Mouse (Mus musculus) CH12.LX (cell line): Measurements from ENCODE around the gene Slc47a1. TPM values are rescaled to one million over a fixed set of nuclear protein-coding genes. Genes with fewer than 3 reads are reported as not detected.
A peak's percentile ranks its signal among the peaks of the same experiment; 100 is the strongest.

Experiments
- DNase-seq: peaks from one replicate; pipeline ENCODE4 v3.0.0-alpha.2; 2013; ENCODE audit errors: extremely low read depth
- H3K27ac ChIP-seq: 2 replicates; pipeline ENCODE4 v1.5.1; 2012; ENCODE audit warnings: low read depth, mild to moderate bottlenecking, control low read depth, moderate library complexity; ENCODE audit not compliant: insufficient read depth
- H3K27me3 ChIP-seq: replicated peaks from 2 replicates; pipeline ENCODE3; 2012; ENCODE audit warnings: inconsistent platforms
- H3K36me3 ChIP-seq, 2 experiments: replicated peaks in 1 of 2; 2 replicates each; pipeline versions ENCODE3 to v1.6.1; 2012; ENCODE audit warnings: inconsistent platforms in 1 of 2, low read length in 1 of 2, mild to moderate bottlenecking in 1 of 2, mixed read lengths in 1 of 2, moderate library complexity in 1 of 2; ENCODE audit not compliant: control insufficient read depth in 1 of 2, insufficient read depth in 1 of 2
- H3K4me1 ChIP-seq, 2 experiments: 2 replicates each; pipeline ENCODE4 v1.6.1; 2012; ENCODE audit warnings: inconsistent platforms in 1 of 2, moderate library complexity in 1 of 2; ENCODE audit not compliant: insufficient read depth in 2 of 2, control insufficient read depth in 1 of 2
- H3K4me2 ChIP-seq: 2 replicates; pipeline ENCODE4 v1.6.1; 2012; ENCODE audit warnings: low read depth, mild to moderate bottlenecking, control low read depth; ENCODE audit not compliant: poor library complexity, insufficient read depth, severe bottlenecking
- H3K4me3 ChIP-seq, 3 experiments: fragments of 150-350 bp in 1 of 3; sonication (generic) in 1 of 3; replicated peaks in 1 of 3; 2 replicates each; pipeline versions ENCODE3 to v1.5.1; 2011 to 2012; ENCODE audit warnings: low read depth in 2 of 3, low read length in 2 of 3, mild to moderate bottlenecking in 2 of 3, moderate library complexity in 2 of 3, control low read depth in 1 of 3, improper control_type of control experiment in 1 of 3, inconsistent platforms in 1 of 3, mixed read lengths in 1 of 3; ENCODE audit not compliant: poor library complexity in 1 of 3
- H3K79me2 ChIP-seq: replicated peaks from 2 replicates; pipeline ENCODE4 v1.6.1; 2012; ENCODE audit warnings: mild to moderate bottlenecking, moderate library complexity; ENCODE audit not compliant: control insufficient read depth, poor library complexity, insufficient read depth, severe bottlenecking; ENCODE audit errors: extremely low read depth
- H3K9ac ChIP-seq: 2 replicates; pipeline ENCODE4 v1.6.1; 2012; ENCODE audit warnings: low read depth, mild to moderate bottlenecking, control low read depth, moderate library complexity; ENCODE audit not compliant: insufficient read depth
- H3K9me3 ChIP-seq: replicated peaks from 2 replicates; pipeline ENCODE3; 2012; ENCODE audit warnings: low read length, inconsistent platforms, mixed read lengths
- BHLHE40 ChIP-seq: IDR thresholded peaks from 2 replicates; pipeline ENCODE4 v1.6.1; 2011; ENCODE audit warnings: mild to moderate bottlenecking, low read depth, low read length, improper control_type of control experiment
- CHD1 ChIP-seq: IDR thresholded peaks from 2 replicates; pipeline ENCODE4 v1.6.1; 2012; ENCODE audit warnings: low read depth, low read length, improper control_type of control experiment, inconsistent platforms
- CHD2 ChIP-seq: IDR thresholded peaks from 2 replicates; pipeline ENCODE4 v1.6.1; 2011; ENCODE audit warnings: low read length, improper control_type of control experiment
- CTCF ChIP-seq, 2 experiments: IDR thresholded peaks in 1 of 2; conservative IDR thresholded peaks in 1 of 2; 2 replicates each; pipeline ENCODE4 v1.5.1; 2011 to 2012; ENCODE audit warnings: low read depth in 2 of 2, low read length in 2 of 2, improper control_type of control experiment in 1 of 2, inconsistent platforms in 1 of 2, mild to moderate bottlenecking in 1 of 2, moderate library complexity in 1 of 2
- E2F4 ChIP-seq: IDR thresholded peaks from 2 replicates; pipeline ENCODE4 v1.6.1; 2011; ENCODE audit warnings: low read depth, low read length, improper control_type of control experiment; ENCODE audit not compliant: insufficient replicate concordance
- ELF1 ChIP-seq: IDR thresholded peaks from 2 replicates; pipeline ENCODE4 v1.6.1; 2014; ENCODE audit warnings: low read depth, mild to moderate bottlenecking, inconsistent platforms, low read length, improper control_type of control experiment
- EP300 ChIP-seq: IDR thresholded peaks from 2 replicates; pipeline ENCODE4 v1.6.1; 2011; ENCODE audit warnings: low read length, improper control_type of control experiment
- ETS1 ChIP-seq: conservative IDR thresholded peaks from 2 replicates; pipeline ENCODE4 v1.6.1; 2012; ENCODE audit warnings: low read depth, mild to moderate bottlenecking, inconsistent platforms, low read length, improper control_type of control experiment, moderate library complexity
- HCFC1 ChIP-seq: IDR thresholded peaks from 2 replicates; pipeline ENCODE4 v1.6.1; 2012; ENCODE audit warnings: low read depth, mild to moderate bottlenecking, inconsistent platforms, low read length, improper control_type of control experiment
- IRF4 ChIP-seq: IDR thresholded peaks from 2 replicates; pipeline ENCODE4 v1.6.1; 2014; ENCODE audit warnings: low read depth, mild to moderate bottlenecking, inconsistent platforms, low read length, improper control_type of control experiment
- JUN ChIP-seq: IDR thresholded peaks from 2 replicates; pipeline ENCODE4 v1.6.1; 2011; ENCODE audit warnings: low read depth, mild to moderate bottlenecking, low read length, improper control_type of control experiment, moderate library complexity; ENCODE audit not compliant: insufficient read depth
- JUND ChIP-seq: conservative IDR thresholded peaks from 2 replicates; pipeline ENCODE4 v1.6.1; 2011; ENCODE audit warnings: low read depth, low read length, improper control_type of control experiment
- KAT2A ChIP-seq: IDR thresholded peaks from 2 replicates; pipeline ENCODE4 v1.6.1; 2012; ENCODE audit warnings: low read length, improper control_type of control experiment, inconsistent platforms; ENCODE audit not compliant: insufficient replicate concordance
- MAFK ChIP-seq: IDR thresholded peaks from 2 replicates; pipeline ENCODE4 v1.6.1; 2011; ENCODE audit warnings: low read length, improper control_type of control experiment; ENCODE audit not compliant: insufficient replicate concordance
- MAX ChIP-seq: IDR thresholded peaks from 2 replicates; pipeline ENCODE4 v1.6.1; 2011; ENCODE audit warnings: low read length, improper control_type of control experiment
- MAZ ChIP-seq: IDR thresholded peaks from 2 replicates; pipeline ENCODE4 v1.6.1; 2012; ENCODE audit warnings: low read depth, mild to moderate bottlenecking, inconsistent platforms, low read length, improper control_type of control experiment, moderate library complexity
- MEF2A ChIP-seq: IDR thresholded peaks from 2 replicates; pipeline ENCODE4 v1.6.1; 2014; ENCODE audit warnings: low read depth, mild to moderate bottlenecking, inconsistent platforms, low read length, improper control_type of control experiment, borderline replicate concordance
- MXI1 ChIP-seq: IDR thresholded peaks from 2 replicates; pipeline ENCODE4 v1.6.1; 2011; ENCODE audit warnings: mild to moderate bottlenecking, low read depth, low read length, improper control_type of control experiment
- MYC ChIP-seq: IDR thresholded peaks from 2 replicates; pipeline ENCODE4 v1.6.1; 2011; ENCODE audit warnings: low read depth, mild to moderate bottlenecking, improper control_type of control experiment, low read length
- NELFE ChIP-seq: IDR thresholded peaks from 2 replicates; pipeline ENCODE4 v1.6.1; 2011; ENCODE audit warnings: low read depth, low read length, improper control_type of control experiment
- NRF1 ChIP-seq: IDR thresholded peaks from 2 replicates; pipeline ENCODE4 v1.6.1; 2014; ENCODE audit warnings: low read depth, mild to moderate bottlenecking, inconsistent platforms, low read length, improper control_type of control experiment, moderate library complexity
- PAX5 ChIP-seq: IDR thresholded peaks from 2 replicates; pipeline ENCODE4 v1.6.1; 2012; ENCODE audit warnings: low read length, inconsistent platforms, mixed read lengths
- POLR2A ChIP-seq: IDR thresholded peaks from 2 replicates; pipeline ENCODE4 v1.6.1; 2011; ENCODE audit warnings: low read depth, mild to moderate bottlenecking, improper control_type of control experiment, low read length
- POLR2AphosphoS2 ChIP-seq: IDR thresholded peaks from 2 replicates; pipeline ENCODE4 v1.6.1; 2011; ENCODE audit warnings: low read depth, low read length, improper control_type of control experiment
- RAD21 ChIP-seq: IDR thresholded peaks from 2 replicates; pipeline ENCODE4 v1.6.1; 2011; ENCODE audit warnings: low read depth, mild to moderate bottlenecking, low read length, improper control_type of control experiment, moderate library complexity
- RCOR1 ChIP-seq: conservative IDR thresholded peaks from 2 replicates; pipeline ENCODE4 v1.6.1; 2012; ENCODE audit warnings: low read depth, mild to moderate bottlenecking, inconsistent platforms, low read length, improper control_type of control experiment
- SIN3A ChIP-seq: IDR thresholded peaks from 2 replicates; pipeline ENCODE4 v1.6.1; 2012; ENCODE audit warnings: low read length, improper control_type of control experiment, inconsistent platforms
- SMC3 ChIP-seq: IDR thresholded peaks from 2 replicates; pipeline ENCODE4 v1.6.1; 2011; ENCODE audit warnings: low read depth, low read length, improper control_type of control experiment
- TBP ChIP-seq: conservative IDR thresholded peaks from 2 replicates; pipeline ENCODE4 v1.6.1; 2011; ENCODE audit warnings: low read depth, low read length, improper control_type of control experiment
- TCF12 ChIP-seq: IDR thresholded peaks from 2 replicates; pipeline ENCODE4 v1.6.1; 2014; ENCODE audit warnings: low read depth, mild to moderate bottlenecking, inconsistent platforms, low read length, improper control_type of control experiment
- UBTF ChIP-seq: IDR thresholded peaks from 2 replicates; pipeline ENCODE4 v1.6.1; 2012; ENCODE audit warnings: low read depth, mild to moderate bottlenecking, inconsistent platforms, low read length, improper control_type of control experiment, moderate library complexity
- USF1 ChIP-seq: IDR thresholded peaks from 2 replicates; pipeline ENCODE4 v1.6.1; 2014; ENCODE audit warnings: low read depth, mild to moderate bottlenecking, inconsistent platforms, low read length, improper control_type of control experiment
- USF2 ChIP-seq: conservative IDR thresholded peaks from 2 replicates; pipeline ENCODE4 v1.6.1; 2011; ENCODE audit warnings: low read depth, low read length, improper control_type of control experiment
- ZC3H11A ChIP-seq: IDR thresholded peaks from 2 replicates; pipeline ENCODE4 v1.6.1; 2012; ENCODE audit warnings: low read depth, mild to moderate bottlenecking, inconsistent platforms, low read length, improper control_type of control experiment
- ZKSCAN1 ChIP-seq: IDR thresholded peaks from 2 replicates; pipeline ENCODE4 v1.6.1; 2012; ENCODE audit warnings: low read depth, inconsistent platforms, low read length, improper control_type of control experiment, borderline replicate concordance
- ZMIZ1 ChIP-seq: IDR thresholded peaks from 2 replicates; pipeline ENCODE4 v1.6.1; 2012; ENCODE audit warnings: low read depth, mild to moderate bottlenecking, inconsistent platforms, low read length, improper control_type of control experiment
- ZNF384 ChIP-seq: IDR thresholded peaks from 2 replicates; pipeline ENCODE4 v1.6.1; 2012; ENCODE audit warnings: low read depth, low read length, improper control_type of control experiment, inconsistent platforms
- dilution Hi-C: fragments of 300-500 bp; cut with MboI; formaldehyde crosslinking; loops from 2 replicates; pipeline ENCODE4 v1.14.3; 2020; ENCODE audit warnings: low sequenced_read_pairs; ENCODE audit not compliant: extremely low pct_unique_long_range_greater_than_20kb, extremely low pct_ligation_motif_present
- in situ Hi-C: fragments of 300-500 bp; cut with MboI; formaldehyde crosslinking; loops from 3 replicates; pipeline ENCODE4 v1.14.3; 2019; ENCODE audit warnings: low sequenced_read_pairs, low pct_ligation_motif_present, low pct_unique_long_range_greater_than_20kb, mixed read lengths
- polyA plus RNA-seq: library from polyadenylated mRNA; unstranded; fragments of >175 nt; gene quantifications from 2 replicates; pipeline ENCODE4 v1.2.1, GENCODE M21; 2012; ENCODE audit warnings: low read depth; ENCODE audit not compliant: insufficient read length
- total RNA-seq, 2 experiments: library from RNA; depleted of rRNA; stranded (reverse); fragments of 300-350 nt in 1 of 2; fragments of >200 nt in 1 of 2; gene quantifications; 2 replicates each; pipeline ENCODE4 v1.2.3; 2012 to 2014

Slc47a1 gene
- total and polyA plus RNA-seq, 3 experiments = 24.3 to 46.4 (median 29.3) TPM

DNA sequence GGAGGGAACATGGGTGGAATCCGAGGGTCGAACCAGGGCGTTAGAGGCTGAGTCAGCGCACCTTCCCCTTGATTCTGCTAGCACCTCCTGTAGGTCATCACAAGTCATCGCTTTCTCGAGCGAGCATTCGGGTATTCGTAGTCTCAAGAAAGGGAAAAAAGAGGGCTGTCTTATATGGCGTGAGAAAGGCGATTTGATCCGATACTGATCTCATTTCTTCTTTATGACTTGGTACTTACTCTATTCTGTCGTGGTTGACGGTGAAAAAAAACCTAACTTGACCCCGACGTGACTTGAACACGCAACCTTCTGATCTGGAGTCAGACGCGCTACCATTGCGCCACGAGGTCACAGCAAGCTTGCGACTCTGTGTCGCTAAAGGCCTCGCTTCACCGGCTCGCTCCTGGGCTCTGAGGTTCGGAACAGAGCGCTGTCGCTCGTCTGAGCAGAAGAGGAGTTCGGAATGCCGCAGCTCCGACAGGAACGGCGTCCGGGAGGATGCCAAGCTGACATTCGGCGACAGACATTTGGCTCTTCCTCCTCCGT is 29.6 kb upstream of the Slc47a1 start:
- Histone ChIP-seq H3K79me2 (no peaks in the 10 kb centered on the region), H3K4me1 (peaks cover 4 to 10% of the 10 kb centered on the region in 2 experiments; a peak in 3 of 4 replicates), H3K36me3 (no peaks in the 10 kb centered on the region)
- TF ChIP-seq BHLHE40 (0 out of 2 replicates have a peak, but pooled peaks have one; percentile 20), NRF1 (peak; percentile 76), ELF1 (peak; percentile 99), IRF4 (peak; percentile 41; the same call in 1 of the 2 replicates), USF2 (no peak; the same call in 1 of the 2 replicates), USF1 (no peak), CHD2 (no peak), JUN (peak; percentile 52; the same call in 1 of the 2 replicates), POLR2AphosphoS2 (no peak), E2F4 (peak; percentile 95; the same call in 1 of the 2 replicates), MYC (peak; percentile 89), HCFC1 (0 out of 2 replicates have a peak, but pooled peaks have one; percentile 2), ZKSCAN1 (no peak), POLR2A (no peak), RAD21 (peak; percentile 19), MAX (no peak; the same call in 1 of the 2 replicates), JUND (no peak; the same call in 1 of the 2 replicates), EP300 (no peak), KAT2A (peak; percentile 91), ZMIZ1 (no peak), ETS1 (no peak), PAX5 (no peak), SIN3A (no peak; the same call in none of the 2 replicates), MEF2A (peak; percentile 56; the same call in 1 of the 2 replicates), ZNF384 (peak; percentile 79), TBP (peak; percentile 100), MAZ (no peak; the same call in 1 of the 2 replicates), CHD1 (no peak), MXI1 (0 out of 2 replicates have a peak, but pooled peaks have one; percentile 26), CTCF (conservative IDR thresholded peaks at IDR 0.05 in 1 of 2, IDR thresholded peaks at IDR 0.05 in 1 of 2; ENCODE audit: low read depth in 2 of 2, low read length in 2 of 2) (peak in 1 of 2 experiments; percentile 65; a peak in 2 of 4 replicates), ZC3H11A (no peak), UBTF (no peak), RCOR1 (0 out of 2 replicates have a peak, but pooled peaks have one; percentile 68), MAFK (peak; percentile 99), SMC3 (peak; percentile 30), NELFE (no peak), TCF12 (no peak)
- TF ChIP-seq, all 38 proteins: peak for 18
- Histone ChIP-seq H3K9ac (peak overlapping the region; percentile 28), H3K4me3 (peak overlapping the region; percentile 74 to 83 (median 82)), H3K9me3 (peaks cover 2% of the 10 kb centered on the region), H3K27ac (peak overlapping the region; percentile 77), H3K4me2 (peak overlapping the region; percentile 2; the same call in 1 of the 2 replicates), H3K27me3 (peaks cover 11% of the 10 kb centered on the region)
- peak; percentile 95 for DNase-seq
- dilution Hi-C loops (no loop called here), in situ Hi-C loops (loop anchor here (5.0 kb wide), 1 partner anchor 215 kb away; no protein-coding TSS in a partner anchor)
